32 mouse cellular contexts compared by ENCODE assay signal in the genomic region with DNA sequence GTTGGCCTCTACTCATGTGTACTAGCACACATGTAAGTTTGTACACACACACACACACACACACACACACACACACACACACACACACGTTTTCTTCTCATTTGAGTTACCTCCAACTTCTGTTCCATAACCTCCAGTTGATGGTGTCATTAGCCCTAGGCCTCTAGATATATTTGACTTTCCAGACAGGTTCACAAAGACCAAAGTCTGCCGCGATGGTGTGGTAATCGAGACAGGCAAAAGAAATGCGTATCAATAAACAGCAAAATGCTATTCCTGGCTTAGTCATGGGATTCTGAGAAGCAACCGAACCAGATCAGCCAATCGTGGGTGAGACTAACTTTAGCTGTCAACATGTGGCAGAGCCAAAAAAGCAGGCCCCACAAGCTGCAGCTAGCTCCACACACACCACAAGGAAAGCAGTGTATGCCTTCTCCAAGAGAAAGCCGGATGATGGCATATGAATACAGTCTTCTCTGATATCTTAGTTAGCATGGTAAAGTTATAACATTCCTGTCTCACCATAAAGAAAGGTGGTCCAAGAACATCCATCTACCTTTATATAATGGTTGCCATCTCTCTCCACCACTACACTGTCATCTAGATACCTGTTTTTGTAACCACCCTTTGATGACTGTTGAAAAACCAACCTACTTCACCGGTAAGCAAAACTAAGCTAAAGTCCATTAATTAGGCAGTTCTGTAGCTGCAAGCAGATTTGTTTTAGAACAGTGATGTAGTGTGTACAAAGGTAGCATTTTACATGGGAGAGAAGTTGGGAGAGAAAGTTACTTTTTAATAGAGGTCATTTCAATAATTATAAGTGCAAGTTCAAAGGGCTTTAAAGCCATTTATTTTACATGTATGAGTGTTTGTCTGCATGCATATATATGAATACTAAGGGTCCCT. TPM values are rescaled to one million over a fixed set of nuclear protein-coding genes. Genes with fewer than 3 reads are reported as not detected.
DNase-seq lines count a peak whose midpoint lies in the region; ATAC-seq and TF ChIP-seq lines count a peak whose summit lies in the region.
"Had no signal": no experiment of that assay in that cellular context is flagged by ENCODE, and none has a peak within 500 bp of the region (broad histone marks: within the 10 kb centered on the region; RNA-seq: fewer than 3 reads in every experiment).

No protein-coding gene starts in this region.

- H3K9ac ChIP-seq in liver, postnatal 0 days (replicated peaks): no peak overlapping the region
- H3K9ac ChIP-seq in liver, embryonic 12.5 days: no peak overlapping the region
- H3K9ac ChIP-seq: embryonic facial prominence, embryonic 13.5 days; forebrain, embryonic 12.5 days; forebrain, embryonic 15.5 days; heart, embryonic 12.5 days; heart, embryonic 15.5 days; hindbrain, embryonic 13.5 days had no signal

- TF ChIP-seq CTCF in liver, postnatal 0 days (IDR thresholded peaks at IDR 0.05; ENCODE audit: low read depth): no peak

- H3K27me3 ChIP-seq in liver, postnatal 0 days (ENCODE audit: insufficient read depth, low read length): no peaks in the 10 kb centered on the region
- H3K27me3 ChIP-seq in liver, embryonic 12.5 days (replicated peaks): no peaks in the 10 kb centered on the region
- H3K27me3 ChIP-seq: CH12.LX; embryonic facial prominence, embryonic 13.5 days; forebrain, embryonic 12.5 days; forebrain, embryonic 15.5 days; heart, embryonic 12.5 days; heart, embryonic 15.5 days; hindbrain, embryonic 13.5 days; Patski had no signal

- no peaks in the 10 kb centered on the region for H3K36me3 ChIP-seq in liver, postnatal 0 days (replicated peaks; ENCODE audit: insufficient read depth, low read length)
- no peaks in the 10 kb centered on the region for H3K36me3 ChIP-seq in liver, embryonic 12.5 days
- H3K36me3 ChIP-seq: embryonic facial prominence, embryonic 10.5 days; embryonic facial prominence, embryonic 13.5 days; forebrain, embryonic 12.5 days; forebrain, embryonic 15.5 days; G1E; heart, embryonic 12.5 days; heart, embryonic 15.5 days; hindbrain, embryonic 10.5 days; hindbrain, embryonic 13.5 days had no signal

- no peaks in the 10 kb centered on the region for H3K9me3 ChIP-seq in liver, postnatal 0 days (ENCODE audit: low read length)
- H3K9me3 ChIP-seq in liver, embryonic 12.5 days (replicated peaks): no peaks in the 10 kb centered on the region
- H3K9me3 ChIP-seq: embryonic facial prominence, embryonic 10.5 days; embryonic facial prominence, embryonic 13.5 days; forebrain, embryonic 12.5 days; forebrain, embryonic 15.5 days; G1E; heart, embryonic 12.5 days; heart, embryonic 15.5 days; hindbrain, embryonic 10.5 days; hindbrain, embryonic 13.5 days had no signal

- peak; percentile 54; the same call in 1 of the 2 replicates for TF ChIP-seq EP300 in liver, postnatal 0 days (IDR thresholded peaks at IDR 0.05; ENCODE audit: low read depth)

- peak overlapping the region; percentile 83 for H3K27ac ChIP-seq in liver, postnatal 0 days (ENCODE audit: low read depth)
- no peak overlapping the region for H3K27ac ChIP-seq in liver, embryonic 12.5 days
- H3K27ac ChIP-seq: embryonic facial prominence, embryonic 10.5 days; embryonic facial prominence, embryonic 13.5 days; forebrain, embryonic 12.5 days; forebrain, embryonic 15.5 days; heart, embryonic 15.5 days; hindbrain, embryonic 10.5 days; hindbrain, embryonic 13.5 days had no signal

- no peak overlapping the region for H3K4me2 ChIP-seq in liver, postnatal 0 days (ENCODE audit: low read depth, low read length)
- H3K4me2 ChIP-seq in liver, embryonic 12.5 days: no peak overlapping the region
- H3K4me2 ChIP-seq: embryonic facial prominence, embryonic 13.5 days; forebrain, embryonic 12.5 days; forebrain, embryonic 15.5 days; heart, embryonic 12.5 days; heart, embryonic 15.5 days; hindbrain, embryonic 13.5 days had no signal

- 64% methylated on average over 9 of the region's 9 CpGs for WGBS in liver, postnatal 0 days (ENCODE audit: insufficient replicate concordance)
- 72% methylated on average over 9 of the region's 9 CpGs for WGBS in liver, embryonic 12.5 days (ENCODE audit: insufficient replicate concordance)

- peaks cover 8% of the 10 kb centered on the region; the same call in 1 of the 2 replicates for H3K4me1 ChIP-seq in liver, postnatal 0 days (ENCODE audit: insufficient read depth)
- H3K4me1 ChIP-seq in liver, embryonic 12.5 days: no peaks in the 10 kb centered on the region
- H3K4me1 ChIP-seq: embryonic facial prominence, embryonic 10.5 days; embryonic facial prominence, embryonic 13.5 days; forebrain, embryonic 12.5 days; forebrain, embryonic 15.5 days; heart, embryonic 12.5 days; heart, embryonic 15.5 days; hindbrain, embryonic 10.5 days; hindbrain, embryonic 13.5 days had no signal

- peak; percentile 9 for DNase-seq in gastrocnemius, adult 18-20 months (ENCODE audit: low spot score)
- DNase-seq in gastrocnemius, postnatal 10 days: no peak
- DNase-seq in kidney, adult 9 months: peak; percentile 62
- no peak for DNase-seq in kidney, adult 8-10 months
- peak; percentile 55 for DNase-seq in liver, postnatal 0 days
- DNase-seq in skeletal muscle tissue, adult 2 months (ENCODE audit: low read depth, low spot score): peak; percentile 63
- DNase-seq: adrenal gland, postnatal 10 days; adrenal gland, postnatal 36 days; B cell, adult 2 months; cerebellum, adult 11 months; cerebellum, adult 8-10 months; cerebellum, postnatal 10 days; cerebellum, postnatal 36 days; embryo, embryonic 11 days; gastrocnemius, postnatal 25 days; heart, adult 18-20 months; heart, postnatal 10 days; heart, postnatal 36 days had no signal

- H3K4me3 ChIP-seq in liver, postnatal 0 days (ENCODE audit: low read depth, low read length): no peak overlapping the region
- H3K4me3 ChIP-seq in liver, embryonic 12.5 days: no peak overlapping the region
- H3K4me3 ChIP-seq: embryonic facial prominence, embryonic 10.5 days; embryonic facial prominence, embryonic 13.5 days; erythroblast, embryonic 14.5 days; forebrain, embryonic 12.5 days; forebrain, embryonic 15.5 days; heart, embryonic 12.5 days; heart, embryonic 15.5 days; hindbrain, embryonic 10.5 days; hindbrain, embryonic 13.5 days had no signal

- ATAC-seq in liver, postnatal 0 days: peak; percentile 89
- no peak for ATAC-seq in liver, embryonic 12.5 days
- ATAC-seq: forebrain, embryonic 15.5 days; hindbrain, embryonic 16.5 days; Patski had no signal

RNA-seq across cellular contexts. Expression of gene Socs2, which starts 9.5 kb away (rescaled TPM):
- total RNA-seq in gastrocnemius, adult 18-20 months (2021): 10 to 100 TPM in 1 of 2 experiments, 1 to 10 TPM in 1; 7.7 to 14.0 TPM
- total RNA-seq in gastrocnemius, postnatal 10 days (2021): 10 to 100 TPM; 13.9 to 21.3 TPM
- polyA plus RNA-seq in liver, postnatal 0 days (2015; fragmentation: Nextera tagmentation; extraction: Ambion mirVana): 67.1 and 86.5 TPM in 2 replicates
- 10.1 and 14.1 TPM in 2 replicates for polyA plus RNA-seq in liver, embryonic 12.5 days (2016; fragmentation: Nextera tagmentation; extraction: Ambion mirVana)

Comparison
In these comparisons a context has a peak if more than half of its experiments do, and no peak if none do; other contexts are left out.
1. DNase-seq: peak in gastrocnemius, adult 18-20 months (single experiment), kidney, adult 9 months (single experiment), liver, postnatal 0 days (single experiment) and skeletal muscle tissue, adult 2 months (single experiment); none in gastrocnemius, postnatal 10 days (single experiment) and kidney, adult 8-10 months (0 of 2).